Mouse (Mus musculus) erythroblast, embryonic 14.5 days (primary cell): Measurements from ENCODE around the gene Fgfr4.

Source experiments
- GATA1 ChIP-seq: IDR thresholded peaks from 2 replicates; pipeline ENCODE4 v1.6.1; 2012; ENCODE audit warnings: low read length, inconsistent platforms, mixed read lengths
- TAL1 ChIP-seq: IDR thresholded peaks from 3 replicates; pipeline ENCODE4 v1.6.1; 2012; ENCODE audit warnings: low read length, inconsistent platforms, mixed read lengths

GRCm38 (mm10) chr13:55168255-55168654 lies 15.8 kb downstream of the Fgfr4 start:
- no peak for TF ChIP-seq TAL1
- TF ChIP-seq GATA1, result no peak
